Mouse (Mus musculus) testis, adult 2 months (tissue): ENCODE results near the gene Gm45062.

ENCODE experiments used
- CTCF ChIP-seq: fragments of 200-500 bp; IDR thresholded peaks from 2 replicates; pipeline ENCODE4 v1.5.1; 2012; ENCODE audit warnings: low read depth, mild to moderate bottlenecking, inconsistent platforms, low read length, moderate library complexity; ENCODE audit not compliant: control insufficient read depth, insufficient read depth, insufficient replicate concordance
- POLR2A ChIP-seq: fragments of 200-500 bp; IDR thresholded peaks from 2 replicates; pipeline ENCODE4 v1.6.1; 2012; ENCODE audit warnings: low read depth, mild to moderate bottlenecking, inconsistent platforms, low read length, moderate library complexity; ENCODE audit not compliant: control insufficient read depth

DNA sequence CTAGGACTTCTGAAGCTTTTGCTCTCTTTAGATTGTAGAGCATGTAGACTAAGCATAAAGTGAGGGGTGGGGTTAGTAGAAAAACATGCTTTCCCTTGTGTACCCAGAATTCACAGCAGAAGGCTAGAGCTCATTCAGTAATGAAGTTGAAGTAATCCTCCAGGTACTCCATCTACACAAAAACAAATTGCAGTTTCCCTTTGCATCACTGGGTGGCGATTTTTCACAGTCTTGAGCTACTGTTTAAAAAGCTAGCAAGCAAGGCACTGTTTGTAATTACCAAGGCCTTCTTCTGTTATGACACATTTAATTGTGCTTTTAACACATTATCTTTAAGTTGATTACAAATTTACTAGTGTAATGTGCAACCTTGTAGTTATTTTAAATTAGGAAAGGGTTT, 15.8 kb downstream of the Gm45062 start:
- TF ChIP-seq CTCF (no peak), POLR2A (no peak)
